Mouse (Mus musculus): Measurements from ENCODE around the gene 1700029J07Rik. TPM values are rescaled to one million over a fixed set of nuclear protein-coding genes. Genes with fewer than 3 reads are reported as not detected.

1700029J07Rik gene
- total and polyA plus RNA-seq, 3 experiments = 0.85 to 2.1 (median 1.8) TPM

DNA sequence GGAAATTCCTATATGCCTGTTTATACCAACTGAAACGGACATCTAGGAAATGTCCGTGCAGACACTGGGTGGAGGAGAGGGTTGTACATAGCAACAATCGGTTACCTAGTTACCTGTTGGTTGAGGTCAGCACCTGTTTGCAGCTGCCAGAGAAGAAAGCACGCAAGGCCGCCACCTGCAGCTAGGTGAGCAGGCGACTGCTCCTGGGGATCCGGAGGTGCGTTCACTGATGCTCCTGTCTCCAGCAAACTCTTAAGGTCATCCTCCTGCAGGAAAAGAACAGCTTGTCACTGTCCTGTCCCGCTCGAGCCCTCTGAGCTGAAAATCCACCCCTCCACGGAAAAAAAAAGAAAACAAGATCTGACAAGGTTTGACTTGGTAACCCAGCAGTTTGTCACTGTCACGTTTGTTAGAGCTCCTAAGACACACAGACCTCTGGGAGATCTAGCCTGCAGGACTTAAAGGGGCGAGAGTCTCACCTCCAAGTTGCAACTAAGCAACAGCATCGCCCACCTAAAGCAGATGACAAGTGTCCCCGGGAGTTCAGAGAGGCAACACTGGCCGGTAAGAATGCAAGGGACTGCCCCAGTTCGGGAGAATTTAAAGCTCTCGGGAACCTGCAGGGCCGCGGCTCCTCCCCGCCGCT, 24.2 kb upstream of the 1700029J07Rik start, which contains the start of gene Lrp2bp:
Lrp2bp (plus strand) TSS at position 166 of the 646 bp plus-strand sequence.
- peaks cover 14 to 33% of the 10 kb centered on the region in 2 experiments for H3K36me3 ChIP-seq (replicated peaks in 1 of 2; ENCODE audit: control insufficient read depth in 1 of 2, insufficient read depth in 1 of 2, low read length in 1 of 2)
- H3K27ac ChIP-seq (ENCODE audit: insufficient read depth, low read depth) = peak within 1 kb of the TSS; percentile 82
- peak; percentile 13 for DNase-seq (ENCODE audit: extremely low read depth)
- TF ChIP-seq PAX5 (IDR thresholded peaks at IDR 0.05; ENCODE audit: low read length) (no peak), CHD1 (IDR thresholded peaks at IDR 0.05; ENCODE audit: low read depth, low read length) (0 out of 2 replicates have a peak, but pooled peaks have one; percentile 46)
- peaks cover 0 to 35% of the 10 kb centered on the region in 2 experiments; a peak in 2 of 4 replicates for H3K4me1 ChIP-seq (ENCODE audit: control insufficient read depth in 1 of 2, insufficient read depth in 2 of 2)
- in situ Hi-C loops (cut with MboI; ENCODE audit: low pct_ligation_motif_present, low pct_unique_long_range_greater_than_20kb, low sequenced_read_pairs) = loop anchor here (10.0 kb wide), 1 partner anchor 176 kb away; no protein-coding TSS in a partner anchor
- no peaks in the 10 kb centered on the region for H3K27me3 ChIP-seq (replicated peaks)
- no peaks in the 10 kb centered on the region for H3K9me3 ChIP-seq (replicated peaks; ENCODE audit: low read length)
- H3K9ac ChIP-seq (ENCODE audit: insufficient read depth, low read depth) = peak within 1 kb of the TSS; percentile 62
- peak within 1 kb of the TSS; percentile 79 for H3K4me2 ChIP-seq (ENCODE audit: insufficient read depth, low read depth, poor library complexity, severe bottlenecking)
- dilution Hi-C loops (cut with MboI; ENCODE audit: extremely low pct_ligation_motif_present, extremely low pct_unique_long_range_greater_than_20kb, low sequenced_read_pairs) = no loop called here
- no peaks in the 10 kb centered on the region for H3K79me2 ChIP-seq (replicated peaks; ENCODE audit: control insufficient read depth, extremely low read depth, insufficient read depth, poor library complexity, severe bottlenecking)
- peak within 1 kb of the TSS; percentile 57 to 86 (median 76) for H3K4me3 ChIP-seq (replicated peaks in 1 of 3; ENCODE audit: low read depth in 2 of 3, low read length in 2 of 3, poor library complexity in 1 of 3)

GRCm38 (mm10) chr8:45998228-45998627, 23.2 kb upstream of the 1700029J07Rik start:
- H3K4me2 ChIP-seq (ENCODE audit: insufficient read depth, low read depth, poor library complexity, severe bottlenecking) = no peak overlapping the region
- H3K4me1 ChIP-seq (ENCODE audit: control insufficient read depth in 1 of 2, insufficient read depth in 2 of 2) = peaks cover 0 to 35% of the 10 kb centered on the region in 2 experiments; a peak in 2 of 4 replicates
- in situ Hi-C loops (cut with MboI; ENCODE audit: low pct_ligation_motif_present, low pct_unique_long_range_greater_than_20kb, low sequenced_read_pairs) = loop anchor here (10.0 kb wide), 1 partner anchor 177 kb away; no protein-coding TSS in a partner anchor
- H3K9me3 ChIP-seq (replicated peaks; ENCODE audit: low read length) = no peaks in the 10 kb centered on the region
- no peaks in the 10 kb centered on the region for H3K27me3 ChIP-seq (replicated peaks)
- H3K9ac ChIP-seq (ENCODE audit: insufficient read depth, low read depth) = no peak overlapping the region
- peaks cover 18 to 42% of the 10 kb centered on the region in 2 experiments for H3K36me3 ChIP-seq (replicated peaks in 1 of 2; ENCODE audit: control insufficient read depth in 1 of 2, insufficient read depth in 1 of 2, low read length in 1 of 2)
- dilution Hi-C loops (cut with MboI; ENCODE audit: extremely low pct_ligation_motif_present, extremely low pct_unique_long_range_greater_than_20kb, low sequenced_read_pairs) = no loop called here
- no peaks in the 10 kb centered on the region for H3K79me2 ChIP-seq (replicated peaks; ENCODE audit: control insufficient read depth, extremely low read depth, insufficient read depth, poor library complexity, severe bottlenecking)
- peak overlapping the region in 1 of 3 experiments; percentile 86 for H3K4me3 ChIP-seq (replicated peaks in 1 of 3; ENCODE audit: low read depth in 2 of 3, low read length in 2 of 3, poor library complexity in 1 of 3)
- no peak overlapping the region for H3K27ac ChIP-seq (ENCODE audit: insufficient read depth, low read depth)
- DNase-seq (ENCODE audit: extremely low read depth) = no peak
- TF ChIP-seq MXI1 (IDR thresholded peaks at IDR 0.05; ENCODE audit: low read depth, low read length) (no peak), ZC3H11A (IDR thresholded peaks at IDR 0.05; ENCODE audit: low read depth, low read length) (no peak), EP300 (IDR thresholded peaks at IDR 0.05; ENCODE audit: low read length) (no peak), PAX5 (IDR thresholded peaks at IDR 0.05; ENCODE audit: low read length) (no peak), USF2 (conservative IDR thresholded peaks at IDR 0.05; ENCODE audit: low read depth, low read length) (no peak), CTCF (conservative IDR thresholded peaks at IDR 0.05 in 1 of 2, IDR thresholded peaks at IDR 0.05 in 1 of 2; ENCODE audit: low read depth in 2 of 2, low read length in 2 of 2) (peak in 1 of 2 experiments; percentile 26; a peak in 1 of 4 replicates), E2F4 (IDR thresholded peaks at IDR 0.05; ENCODE audit: insufficient replicate concordance, low read depth, low read length) (no peak), POLR2A (IDR thresholded peaks at IDR 0.05; ENCODE audit: low read depth, low read length) (no peak), ETS1 (conservative IDR thresholded peaks at IDR 0.05; ENCODE audit: low read depth, low read length) (no peak), ZNF384 (IDR thresholded peaks at IDR 0.05; ENCODE audit: low read depth, low read length) (no peak), RAD21 (IDR thresholded peaks at IDR 0.05; ENCODE audit: low read depth, low read length) (peak; percentile 5), KAT2A (IDR thresholded peaks at IDR 0.05; ENCODE audit: insufficient replicate concordance, low read length) (no peak), TBP (conservative IDR thresholded peaks at IDR 0.05; ENCODE audit: low read depth, low read length) (no peak), SIN3A (IDR thresholded peaks at IDR 0.05; ENCODE audit: low read length) (no peak), POLR2AphosphoS2 (IDR thresholded peaks at IDR 0.05; ENCODE audit: low read depth, low read length) (no peak)
